Mouse (Mus musculus): ENCODE data around the gene Prkrip1.

GRCm38 (mm10) chr5:136165246-136165645 is 33.5 kb downstream of the Prkrip1 start:
- TF ChIP-seq EP300 (IDR thresholded peaks at IDR 0.05; ENCODE audit: insufficient read depth, low read depth, low read length) (no peak), POLR2A (IDR thresholded peaks at IDR 0.05; ENCODE audit: insufficient read depth, low read length) (no peak)

All from ES-Bruce4 (cell line).